Mouse (Mus musculus) liver, adult 2 months (tissue): ENCODE results near the gene Dolpp1. TPM values are rescaled to one million over a fixed set of nuclear protein-coding genes. Genes with fewer than 3 reads are reported as not detected.
A peak's percentile ranks its signal among the peaks of the same experiment; 100 is the strongest.

Experiments
- DNase-seq: peaks from one replicate; pipeline ENCODE4 v3.0.0-alpha.2; 2011; ENCODE audit warnings: low read depth, low spot score; ENCODE audit errors: extremely low read depth
- H3K27ac ChIP-seq: fragments of 200-500 bp; replicated peaks from 2 replicates; pipeline ENCODE4 v1.5.1; 2012; ENCODE audit warnings: low read depth, mild to moderate bottlenecking, control low read depth, inconsistent platforms, low read length; ENCODE audit not compliant: insufficient read depth
- H3K27me3 ChIP-seq: fragments of 200-500 bp; 2 replicates; pipeline ENCODE4 v1.6.1; 2012; ENCODE audit warnings: mild to moderate bottlenecking, moderate library complexity, low read length, inconsistent platforms; ENCODE audit not compliant: control insufficient read depth, insufficient read depth
- H3K36me3 ChIP-seq: fragments of 200-500 bp; 2 replicates; pipeline ENCODE4 v1.6.1; 2012; ENCODE audit warnings: low read length, inconsistent platforms; ENCODE audit not compliant: control insufficient read depth, insufficient read depth
- H3K4me1 ChIP-seq: fragments of 200-500 bp; 2 replicates; pipeline ENCODE4 v1.6.1; 2011; ENCODE audit warnings: low read length; ENCODE audit not compliant: control insufficient read depth, insufficient read depth
- H3K4me3 ChIP-seq: fragments of 200-500 bp; 2 replicates; pipeline ENCODE4 v1.5.1; 2011; ENCODE audit warnings: low read depth, mild to moderate bottlenecking, control low read depth, low read length, moderate library complexity; ENCODE audit not compliant: insufficient read depth
- H3K79me2 ChIP-seq: fragments of 200-500 bp; 2 replicates; pipeline ENCODE4 v1.6.1; 2012; ENCODE audit warnings: inconsistent platforms, mild to moderate bottlenecking, low read length, moderate library complexity; ENCODE audit not compliant: control insufficient read depth, insufficient read depth
- H3K9ac ChIP-seq: fragments of 200-500 bp; 2 replicates; pipeline ENCODE4 v1.6.1; 2012; ENCODE audit warnings: low read depth, mild to moderate bottlenecking, control low read depth, inconsistent platforms, low read length
- CTCF ChIP-seq: fragments of 200-500 bp; IDR thresholded peaks from 2 replicates; pipeline ENCODE4 v1.5.1; 2011; ENCODE audit warnings: low read depth, low read length, control low read depth
- POLR2A ChIP-seq: fragments of 200-500 bp; IDR thresholded peaks from 2 replicates; pipeline ENCODE4 v1.6.1; 2011; ENCODE audit warnings: low read length, control low read depth; ENCODE audit not compliant: insufficient read depth; ENCODE audit errors: extremely low read depth
- WGBS: fragments of 180-500 bp; shearing (Covaris S2); methylation state at CpG from one replicate; pipeline ENCODE4 v1.1.7; 2018; 5-methylcytosine and 5-hydroxymethylcytosine counted together
- polyA plus RNA-seq: library from polyadenylated mRNA; depleted of rRNA; stranded (reverse); fragments of >200 nt; gene quantifications from 2 replicates; pipeline ENCODE4 v1.2.3, GENCODE M21; 2012
- total RNA-seq: library from RNA; depleted of rRNA; stranded (reverse); fragments of >200 nt; gene quantifications from 2 replicates; pipeline ENCODE4 v1.2.3, GENCODE M21; 2014

The Dolpp1 gene
- total and polyA plus RNA-seq, 2 experiments, result 8.9 to 44.8 TPM

DNA sequence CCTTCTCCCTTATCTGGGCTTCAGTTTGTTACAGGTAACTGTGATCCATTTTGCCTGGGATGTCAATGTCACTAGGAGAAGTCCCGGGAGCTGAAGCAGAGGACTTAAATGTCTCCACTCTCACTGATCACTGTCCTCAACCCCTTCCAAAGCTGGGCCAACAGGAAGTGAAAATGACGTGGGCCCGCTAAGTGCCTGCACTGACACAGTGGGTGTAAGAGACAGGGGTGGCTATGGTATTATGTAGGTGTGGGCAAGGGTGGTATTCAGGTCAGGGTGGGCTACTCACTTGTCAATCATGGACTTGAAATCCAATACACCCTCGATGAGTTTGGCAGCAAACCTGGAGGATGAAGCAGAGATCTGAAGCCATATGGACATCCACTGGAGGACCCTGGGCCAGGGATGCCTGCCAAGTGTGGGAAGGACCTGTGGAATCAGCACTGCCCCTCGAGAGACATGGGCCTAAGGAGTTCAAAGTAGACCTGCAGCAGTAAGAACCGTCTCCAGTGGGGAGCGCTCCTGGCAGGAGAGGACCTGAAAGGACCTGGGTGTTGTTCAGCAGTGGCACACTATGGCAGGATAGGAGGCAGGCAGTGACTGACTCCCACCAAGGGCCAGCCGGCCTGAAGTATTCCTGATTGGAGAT, 16.5 kb downstream of the Dolpp1 start:
- H3K27ac ChIP-seq, result no peak overlapping the region
- no peak for DNase-seq
- no peaks in the 10 kb centered on the region for H3K27me3 ChIP-seq
- H3K4me1 ChIP-seq, result peaks cover 25% of the 10 kb centered on the region
- no peak overlapping the region for H3K9ac ChIP-seq
- no peak overlapping the region for H3K4me3 ChIP-seq
- WGBS, result 79% methylated on average over 8 of the region's 8 CpGs
- peaks cover 11% of the 10 kb centered on the region; the same call in 1 of the 2 replicates for H3K79me2 ChIP-seq
- no peak for TF ChIP-seq POLR2A
- TF ChIP-seq CTCF, result no peak
- H3K36me3 ChIP-seq, result peaks cover 5% of the 10 kb centered on the region

DNA sequence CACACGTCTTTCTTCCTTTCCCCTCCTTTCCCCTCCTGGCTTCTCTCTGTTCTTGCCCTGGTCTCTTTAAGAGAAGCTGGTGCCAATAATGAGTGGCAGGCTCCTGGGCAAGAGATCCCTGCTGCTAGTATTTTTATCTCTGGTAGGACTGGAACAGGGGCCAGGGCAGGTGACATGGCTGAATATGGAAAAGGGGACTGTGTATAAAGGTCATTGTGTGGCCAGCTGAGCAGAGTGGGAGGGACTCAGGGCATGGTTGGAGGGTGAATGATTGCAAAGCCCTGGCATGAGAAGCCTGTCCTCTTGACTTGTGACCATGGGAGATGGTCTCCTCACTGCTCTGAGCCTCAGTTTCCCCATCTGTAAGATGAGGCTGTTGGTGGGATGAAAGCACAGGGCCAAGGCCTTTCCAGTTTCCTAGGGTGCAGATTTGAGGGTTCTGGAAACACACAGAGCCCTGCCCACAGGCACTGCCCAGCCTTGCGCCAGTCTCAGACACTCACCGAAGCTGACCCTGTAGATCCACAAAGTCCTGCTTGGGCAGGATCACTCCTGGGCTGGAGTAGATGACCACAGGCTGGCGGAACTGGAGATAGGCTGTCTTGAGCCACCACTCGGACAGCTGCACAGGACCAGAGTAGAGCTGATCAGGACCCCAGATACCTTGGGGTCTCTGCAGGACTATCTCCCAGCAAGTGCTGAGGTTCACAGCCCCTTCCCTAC, 17.6 kb downstream of the Dolpp1 start:
- Histone ChIP-seq H3K4me1 (peaks cover 31% of the 10 kb centered on the region), H3K4me3 (no peak overlapping the region), H3K9ac (no peak overlapping the region), H3K27ac (peak overlapping the region; percentile 68), H3K27me3 (no peaks in the 10 kb centered on the region), H3K36me3 (peaks cover 5% of the 10 kb centered on the region), H3K79me2 (peaks cover 13% of the 10 kb centered on the region; the same call in 1 of the 2 replicates)
- WGBS, result 21% methylated on average over 5 of the region's 5 CpGs
- no peak for TF ChIP-seq CTCF
- TF ChIP-seq POLR2A, result no peak
- peak; percentile 98 for DNase-seq

DNA sequence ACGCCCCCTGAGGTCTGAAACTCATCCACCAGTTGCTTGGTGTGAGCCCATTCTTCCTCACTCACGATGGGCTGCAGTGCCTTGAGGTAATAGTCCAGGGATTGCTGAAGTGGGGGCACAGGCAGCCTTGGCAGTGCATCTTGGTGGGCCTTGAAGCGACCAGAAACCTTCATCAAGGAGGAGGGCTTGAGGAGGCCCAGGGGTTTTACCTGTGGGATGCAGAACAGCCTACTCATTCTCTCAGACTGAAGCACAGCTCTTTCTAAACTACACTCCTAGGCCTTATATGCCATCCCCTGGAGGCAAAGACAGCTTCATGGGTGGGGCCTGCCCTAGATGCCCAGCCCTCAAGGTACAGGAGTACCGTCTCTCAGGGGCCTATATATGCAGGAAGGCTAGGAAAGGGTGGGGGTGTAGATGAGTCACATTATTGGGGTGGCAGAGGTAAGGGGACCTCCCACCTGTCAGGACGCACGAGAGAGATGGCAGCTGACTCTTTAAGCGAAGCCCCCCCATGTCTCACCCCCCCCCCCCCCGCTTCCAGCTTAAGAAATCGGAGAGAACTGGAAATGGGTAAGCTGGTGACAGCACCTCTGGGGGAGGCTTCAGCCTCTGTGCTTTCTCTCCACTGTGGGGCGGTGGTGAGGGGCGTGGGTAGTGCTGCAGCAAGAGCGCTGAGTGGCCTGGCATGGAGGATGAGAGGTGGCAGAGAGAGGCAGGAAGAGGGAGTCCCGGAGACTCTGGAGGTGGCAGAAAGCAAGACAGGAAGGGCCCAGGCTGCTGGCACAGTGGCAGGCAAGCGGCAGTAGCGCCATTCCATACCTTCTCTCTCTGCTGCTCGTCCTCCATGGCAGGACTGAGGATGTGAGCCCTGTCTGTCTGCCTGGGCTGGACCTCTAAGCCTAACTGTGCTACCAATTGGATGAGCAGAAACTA, 21.3 kb downstream of the Dolpp1 start:
- WGBS, result 73% methylated on average over 16 of the region's 16 CpGs
- no peak for DNase-seq
- H3K27me3 ChIP-seq, result no peaks in the 10 kb centered on the region
- TF ChIP-seq POLR2A (no peak), CTCF (no peak)
- peak overlapping the region; percentile 27; the same call in 1 of the 2 replicates for H3K4me3 ChIP-seq
- peaks cover 34% of the 10 kb centered on the region for H3K4me1 ChIP-seq
- H3K9ac ChIP-seq, result peak overlapping the region; percentile 48
- H3K79me2 ChIP-seq, result peaks cover 24% of the 10 kb centered on the region; the same call in 1 of the 2 replicates
- peaks cover 2% of the 10 kb centered on the region; the same call in 1 of the 2 replicates for H3K36me3 ChIP-seq
- H3K27ac ChIP-seq, result peak overlapping the region; percentile 50

DNA sequence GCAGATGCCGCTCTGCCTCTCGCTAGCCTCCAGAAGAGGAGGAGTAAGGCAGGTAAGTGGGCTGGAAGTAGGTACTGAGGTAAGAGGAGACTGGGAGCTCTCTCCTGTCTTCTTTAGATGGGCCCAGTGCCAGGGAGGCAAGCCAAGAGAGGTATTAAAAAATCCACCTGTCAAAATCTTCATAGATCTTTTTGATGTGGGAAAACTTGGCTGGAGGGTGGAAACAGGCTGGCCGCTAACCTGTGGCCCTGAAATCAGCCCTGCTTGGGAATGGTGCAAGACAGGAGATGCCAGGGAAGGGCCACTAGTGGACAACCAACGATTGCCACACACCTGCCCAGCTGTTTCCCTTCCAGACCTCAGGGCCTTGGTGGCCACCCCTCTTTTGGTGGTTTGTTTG, 22.0 kb downstream of the Dolpp1 start:
- Histone ChIP-seq H3K36me3 (no peaks in the 10 kb centered on the region), H3K9ac (peak overlapping the region; percentile 48), H3K4me3 (peak overlapping the region; percentile 27; the same call in 1 of the 2 replicates), H3K27me3 (no peaks in the 10 kb centered on the region), H3K4me1 (peaks cover 33% of the 10 kb centered on the region), H3K79me2 (peaks cover 32% of the 10 kb centered on the region), H3K27ac (peak overlapping the region; percentile 50)
- TF ChIP-seq POLR2A, result no peak
- no peak for TF ChIP-seq CTCF
- WGBS, result 23% methylated on average over 4 of the region's 4 CpGs
- peak; percentile 99 for DNase-seq

DNA sequence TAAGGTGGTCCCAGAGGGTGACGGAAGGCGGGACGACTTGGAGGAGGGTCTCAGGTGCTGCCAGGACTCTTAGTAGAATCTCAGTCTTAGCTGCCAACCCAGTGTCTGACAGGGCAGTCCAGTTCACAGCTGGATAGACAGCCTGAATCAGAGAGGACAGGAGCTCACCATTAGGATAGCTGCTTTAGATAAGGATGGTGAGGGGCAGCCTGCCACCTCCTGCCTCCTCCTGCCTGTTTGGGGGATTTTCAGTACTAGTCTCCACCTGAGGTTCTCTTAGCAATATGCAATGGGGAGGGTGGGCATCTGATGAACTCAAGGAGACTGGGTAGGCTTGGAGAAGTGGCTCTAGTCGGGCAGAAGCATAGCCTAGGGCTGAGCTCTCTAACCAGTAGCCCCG, 22.6 kb downstream of the Dolpp1 start:
- H3K79me2 ChIP-seq, result peaks cover 35% of the 10 kb centered on the region
- H3K27me3 ChIP-seq, result no peaks in the 10 kb centered on the region
- DNase-seq, result no peak
- H3K27ac ChIP-seq, result peak overlapping the region; percentile 83
- peaks cover 30% of the 10 kb centered on the region for H3K4me1 ChIP-seq
- WGBS, result 18% methylated on average over 5 of the region's 5 CpGs
- H3K9ac ChIP-seq, result peak overlapping the region; percentile 66
- no peak for TF ChIP-seq CTCF
- TF ChIP-seq POLR2A, result no peak
- peak overlapping the region; percentile 73 for H3K4me3 ChIP-seq
- no peaks in the 10 kb centered on the region for H3K36me3 ChIP-seq
